Mouse (Mus musculus) heart, embryonic 16.5 days (tissue): ENCODE measurements around the gene Tiam1. TPM values are rescaled to one million over a fixed set of nuclear protein-coding genes. Genes with fewer than 3 reads are reported as not detected.

Source experiments
- ATAC-seq: fragments of 200-750 bp; cut with Nextera tagmentation; replicated peaks from 2 replicates; pipeline ENCODE4 v1.8.0; 2017; ENCODE audit warnings: moderate number of reproducible peaks; ENCODE audit not compliant: insufficient read depth, low FRiP score; ENCODE audit errors: extremely low read depth
- H3K27ac ChIP-seq: fragments of 300-500 bp; sonication (generic); 2 replicates; pipeline ENCODE4 v1.5.1; 2014; ENCODE audit warnings: mild to moderate bottlenecking, low read length, control low read depth, moderate library complexity
- H3K27me3 ChIP-seq: fragments of 300-500 bp; sonication (generic); 2 replicates; pipeline ENCODE4 v1.6.1; 2014; ENCODE audit warnings: low read length, mixed read lengths; ENCODE audit not compliant: control insufficient read depth, insufficient read depth
- H3K36me3 ChIP-seq: fragments of 300-500 bp; sonication (generic); 2 replicates; pipeline ENCODE4 v1.6.1; 2014; ENCODE audit not compliant: control insufficient read depth, insufficient read depth
- H3K4me1 ChIP-seq: fragments of 300-500 bp; sonication (generic); 2 replicates; pipeline ENCODE4 v1.6.1; 2014; ENCODE audit warnings: low read length, mixed read lengths; ENCODE audit not compliant: control insufficient read depth, insufficient read depth
- H3K4me2 ChIP-seq: fragments of 300-500 bp; sonication (generic); 2 replicates; pipeline ENCODE4 v1.6.1; 2014; ENCODE audit warnings: low read depth, mild to moderate bottlenecking, control low read depth, low read length
- H3K4me3 ChIP-seq: fragments of 300-500 bp; sonication (generic); 2 replicates; pipeline ENCODE4 v1.5.1; 2014; ENCODE audit warnings: mild to moderate bottlenecking, control low read depth, low read length
- H3K9ac ChIP-seq: fragments of 300-500 bp; sonication (generic); 2 replicates; pipeline ENCODE4 v1.6.1; 2014; ENCODE audit warnings: low read length, control low read depth
- H3K9me3 ChIP-seq: fragments of 300-500 bp; sonication (generic); replicated peaks from 2 replicates; pipeline ENCODE4 v1.6.1; 2016; ENCODE audit warnings: low read length; ENCODE audit not compliant: control insufficient read depth
- WGBS: fragments of 180-500 bp; shearing (Covaris S2); extraction: QIAGEN DNeasy Blood & Tissue Kit; methylation state at CpG from one replicate; pipeline ENCODE4 v1.1.7; 2014; 5-methylcytosine and 5-hydroxymethylcytosine counted together
- polyA plus RNA-seq: library from polyadenylated mRNA; unstranded; fragments of >200 nt; fragmentation: Nextera tagmentation; extraction: Ambion mirVana; gene quantifications from 2 replicates; pipeline ENCODE4 v1.2.1, GENCODE M21; 2015

Tiam1 gene
- polyA plus RNA-seq, 1 experiment from 2014 or later = 9.4 TPM

GRCm38 (mm10) chr16:90070104-90070503 is 73.5 kb downstream of the Tiam1 start:
- Histone ChIP-seq H3K9me3 (no peaks in the 10 kb centered on the region), H3K9ac (no peak overlapping the region), H3K4me3 (no peak overlapping the region), H3K4me1 (peaks cover 18% of the 10 kb centered on the region), H3K27ac (no peak overlapping the region), H3K27me3 (no peaks in the 10 kb centered on the region), H3K4me2 (no peak overlapping the region), H3K36me3 (no peaks in the 10 kb centered on the region)
- ATAC-seq = no peak
- 89% methylated on average over 11 of the region's 11 CpGs for WGBS

GRCm38 (mm10) chr16:90069197-90069596 is 74.4 kb downstream of the Tiam1 start:
- no peak overlapping the region for H3K9ac ChIP-seq
- no peaks in the 10 kb centered on the region for H3K9me3 ChIP-seq
- H3K4me3 ChIP-seq = no peak overlapping the region
- no peak for ATAC-seq
- no peaks in the 10 kb centered on the region for H3K36me3 ChIP-seq
- H3K27me3 ChIP-seq = no peaks in the 10 kb centered on the region
- 72% methylated on average over 8 of the region's 8 CpGs for WGBS
- peaks cover 18% of the 10 kb centered on the region for H3K4me1 ChIP-seq
- no peak overlapping the region for H3K27ac ChIP-seq
- no peak overlapping the region for H3K4me2 ChIP-seq

GRCm38 (mm10) chr16:90052905-90053519 is 90.6 kb downstream of the Tiam1 start:
- ATAC-seq = peak; percentile 83
- Histone ChIP-seq H3K9ac (no peak overlapping the region), H3K36me3 (peaks cover 8% of the 10 kb centered on the region), H3K27ac (no peak overlapping the region), H3K4me1 (no peaks in the 10 kb centered on the region; the same call in 1 of the 2 replicates), H3K27me3 (no peaks in the 10 kb centered on the region), H3K4me2 (no peak overlapping the region), H3K4me3 (no peak overlapping the region), H3K9me3 (no peaks in the 10 kb centered on the region)
- WGBS = 71% methylated on average over 14 of the region's 14 CpGs

GRCm38 (mm10) chr16:90052409-90052808 is 91.2 kb downstream of the Tiam1 start:
- no peak overlapping the region for H3K27ac ChIP-seq
- H3K9ac ChIP-seq = no peak overlapping the region
- no peak for ATAC-seq
- H3K4me1 ChIP-seq = no peaks in the 10 kb centered on the region; the same call in 1 of the 2 replicates
- H3K27me3 ChIP-seq = no peaks in the 10 kb centered on the region
- WGBS = 63% methylated on average over 11 of the region's 11 CpGs
- H3K36me3 ChIP-seq = peaks cover 8% of the 10 kb centered on the region
- H3K4me3 ChIP-seq = no peak overlapping the region
- no peaks in the 10 kb centered on the region for H3K9me3 ChIP-seq
- no peak overlapping the region for H3K4me2 ChIP-seq

- Histone ChIP-seq H3K36me3 (peaks cover 7% of the 10 kb centered on the region), H3K9me3 (no peaks in the 10 kb centered on the region), H3K4me1 (no peaks in the 10 kb centered on the region; the same call in 1 of the 2 replicates), H3K27me3 (no peaks in the 10 kb centered on the region), H3K27ac (no peak overlapping the region), H3K4me3 (no peak overlapping the region), H3K9ac (no peak overlapping the region), H3K4me2 (no peak overlapping the region)
- WGBS = 82% methylated on average over 7 of the region's 7 CpGs
- ATAC-seq = no peak
Measured at GRCm38 (mm10) chr16:90051051-90051450, 92.5 kb downstream of the Tiam1 start.

- no peak overlapping the region for H3K4me3 ChIP-seq
Measured at GRCm38 (mm10) chr16:90047841-90048240, 95.7 kb downstream of the Tiam1 start.

GRCm38 (mm10) chr16:90046494-90047158 is 96.9 kb downstream of the Tiam1 start:
- Histone ChIP-seq H3K4me3 (no peak overlapping the region), H3K27me3 (no peaks in the 10 kb centered on the region), H3K4me1 (no peaks in the 10 kb centered on the region; the same call in 1 of the 2 replicates), H3K27ac (no peak overlapping the region), H3K36me3 (no peaks in the 10 kb centered on the region), H3K9me3 (no peaks in the 10 kb centered on the region), H3K9ac (no peak overlapping the region), H3K4me2 (no peak overlapping the region)
- 69% methylated on average over 12 of the region's 12 CpGs for WGBS
- no peak for ATAC-seq

More at GRCm38 (mm10) chr16:90047841-90048240, 95.7 kb downstream of the Tiam1 start:
- Histone ChIP-seq H3K4me1 (no peaks in the 10 kb centered on the region; the same call in 1 of the 2 replicates), H3K4me2 (no peak overlapping the region), H3K27ac (no peak overlapping the region), H3K36me3 (no peaks in the 10 kb centered on the region), H3K9ac (no peak overlapping the region), H3K27me3 (no peaks in the 10 kb centered on the region), H3K9me3 (no peaks in the 10 kb centered on the region)
- WGBS = 76% methylated on average over 6 of the region's 6 CpGs
- no peak for ATAC-seq

- no peaks in the 10 kb centered on the region for H3K4me1 ChIP-seq
- H3K36me3 ChIP-seq = no peaks in the 10 kb centered on the region
- H3K27me3 ChIP-seq = no peaks in the 10 kb centered on the region
- 86% methylated on average over 8 of the region's 8 CpGs for WGBS
- H3K9ac ChIP-seq = no peak overlapping the region
- H3K27ac ChIP-seq = no peak overlapping the region
- no peak overlapping the region for H3K4me3 ChIP-seq
- H3K4me2 ChIP-seq = no peak overlapping the region
- ATAC-seq = no peak
- no peaks in the 10 kb centered on the region for H3K9me3 ChIP-seq
Measured at GRCm38 (mm10) chr16:90045611-90046010, 98.0 kb downstream of the Tiam1 start.

GRCm38 (mm10) chr16:90044004-90044754 is 99.4 kb downstream of the Tiam1 start:
- H3K9me3 ChIP-seq = no peaks in the 10 kb centered on the region
- no peaks in the 10 kb centered on the region for H3K36me3 ChIP-seq
- H3K9ac ChIP-seq = no peak overlapping the region
- no peaks in the 10 kb centered on the region for H3K27me3 ChIP-seq
- 55% methylated on average over 21 of the region's 21 CpGs for WGBS
- no peak for ATAC-seq
- no peaks in the 10 kb centered on the region for H3K4me1 ChIP-seq
- peak overlapping the region; percentile 40 for H3K4me2 ChIP-seq
- H3K27ac ChIP-seq = no peak overlapping the region
- no peak overlapping the region for H3K4me3 ChIP-seq
